Mouse (Mus musculus): ENCODE measurements around the gene Olfr463. TPM values are rescaled to one million over a fixed set of nuclear protein-coding genes. Genes with fewer than 3 reads are reported as not detected.
"Not testable (repeated sequence)": the region's sequence is repeated elsewhere in the genome, so short reads cannot be mapped to it uniquely, and the experiment has no call there.

Gene Olfr463
- not detected in 2 replicates for polyA plus RNA-seq (2015; fragmentation: Nextera tagmentation; extraction: Ambion mirVana)

DNA sequence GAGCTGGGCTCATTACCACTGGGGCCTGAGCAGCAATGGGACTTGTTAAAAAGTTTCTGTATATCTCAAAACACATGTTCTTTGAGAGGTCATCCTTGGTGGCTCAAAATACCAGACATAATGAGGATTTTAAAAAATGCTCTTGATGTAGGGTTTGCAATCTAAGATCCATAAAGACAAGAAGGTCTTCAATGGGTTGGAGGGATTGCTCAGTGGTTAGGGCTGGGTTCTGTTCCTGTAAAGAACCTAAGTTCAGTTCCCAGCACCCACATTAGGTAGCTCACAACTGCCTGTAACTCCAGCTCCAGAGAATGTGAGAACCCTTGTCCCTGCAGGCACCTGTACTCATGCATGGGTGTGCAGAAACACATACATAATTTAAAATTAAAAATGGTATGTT, at the start of gene Olfr463:
Gene Olfr463 (minus strand): TSS at position 101 of the 400 bp plus-strand sequence.
- DNase-seq (ENCODE audit: low spot score): no peak

- peak; percentile 4 for DNase-seq (ENCODE audit: low spot score)
Observed at GRCm38 (mm10) chr11:87935467-87935866, 38.3 kb upstream of the Olfr463 start.

DNA sequence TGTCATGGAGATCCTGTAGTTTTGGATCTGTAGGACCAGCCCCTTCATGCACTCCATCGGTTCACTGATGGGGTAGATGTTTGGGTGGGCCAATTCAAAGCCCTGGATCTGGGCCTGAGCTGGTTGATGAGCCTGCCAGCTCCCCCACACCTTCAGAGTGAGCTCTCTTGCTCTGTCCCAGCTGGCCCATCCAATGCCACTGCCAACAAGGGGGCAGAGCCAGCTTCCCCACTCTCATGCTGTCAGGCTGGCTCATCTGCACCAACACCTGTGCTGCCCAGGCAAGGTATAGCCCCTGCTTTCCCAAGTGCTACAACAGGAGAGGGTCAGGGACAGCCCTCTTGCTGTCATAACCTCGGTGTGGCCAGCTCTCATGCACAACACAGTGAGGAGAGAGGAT, 36.5 kb upstream of the Olfr463 start:
- no peak for DNase-seq (ENCODE audit: low spot score)

GRCm38 (mm10) chr11:87930348-87930747, 33.2 kb upstream of the Olfr463 start:
- DNase-seq (ENCODE audit: low spot score): no peak

DNA sequence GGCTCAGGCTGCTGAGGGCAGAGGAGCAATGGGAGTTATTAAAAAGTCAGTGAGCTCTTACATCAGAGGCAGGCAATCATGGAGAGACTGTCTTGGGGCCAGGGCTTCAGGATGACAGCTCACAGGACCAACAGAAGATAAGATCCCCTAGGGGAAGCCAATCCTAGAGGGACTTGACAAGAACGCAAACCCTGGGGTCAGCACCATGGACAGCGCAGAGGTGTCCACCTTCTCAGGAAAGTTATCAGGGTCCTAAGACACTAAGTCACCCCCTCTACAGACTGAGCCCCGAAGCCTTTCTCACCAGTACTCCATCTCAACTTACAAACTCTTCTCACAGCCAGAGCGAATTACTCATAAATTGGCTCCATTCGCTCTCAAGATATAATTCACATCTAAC, 23.8 kb upstream of the Olfr463 start, which contains the start of gene Olfr464:
Gene Olfr464 (minus strand): TSS at position 2 of the 400 bp plus-strand sequence.
- peak; percentile 10 for DNase-seq (ENCODE audit: low spot score)

GRCm38 (mm10) chr11:87920301-87920700, 23.1 kb upstream of the Olfr463 start:
- no peak for DNase-seq (ENCODE audit: low spot score)

GRCm38 (mm10) chr11:87916005-87916404, 18.8 kb upstream of the Olfr463 start:
- DNase-seq (ENCODE audit: low spot score): no peak

GRCm38 (mm10) chr11:87904331-87904730, 7.1 kb upstream of the Olfr463 start:
- no peak for DNase-seq (ENCODE audit: low spot score)

DNA sequence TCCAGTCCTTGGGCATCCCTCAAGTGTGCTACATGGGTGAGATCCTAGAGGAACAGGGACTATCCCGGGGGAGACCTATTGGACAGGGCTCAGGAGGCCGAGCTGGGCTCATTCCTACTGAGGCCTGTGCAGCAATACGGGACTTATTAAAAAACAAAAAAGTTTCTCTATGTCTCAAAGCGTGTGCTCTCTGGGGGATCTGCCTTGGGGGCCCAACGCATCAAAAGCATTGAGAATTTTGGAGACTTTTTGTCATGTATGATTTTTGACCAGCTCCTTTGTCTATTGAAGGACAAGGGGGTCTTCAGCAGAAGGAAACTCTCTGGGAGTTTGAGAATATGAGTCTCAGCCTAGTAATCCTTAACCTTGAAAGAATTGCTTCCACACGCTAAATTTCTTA, 5.0 kb downstream of the Olfr463 start, which contains the start of gene Olfr462:
Gene Olfr462 (minus strand): TSS at position 101 of the 400 bp plus-strand sequence.
- DNase-seq (ENCODE audit: low spot score): no peak

DNA sequence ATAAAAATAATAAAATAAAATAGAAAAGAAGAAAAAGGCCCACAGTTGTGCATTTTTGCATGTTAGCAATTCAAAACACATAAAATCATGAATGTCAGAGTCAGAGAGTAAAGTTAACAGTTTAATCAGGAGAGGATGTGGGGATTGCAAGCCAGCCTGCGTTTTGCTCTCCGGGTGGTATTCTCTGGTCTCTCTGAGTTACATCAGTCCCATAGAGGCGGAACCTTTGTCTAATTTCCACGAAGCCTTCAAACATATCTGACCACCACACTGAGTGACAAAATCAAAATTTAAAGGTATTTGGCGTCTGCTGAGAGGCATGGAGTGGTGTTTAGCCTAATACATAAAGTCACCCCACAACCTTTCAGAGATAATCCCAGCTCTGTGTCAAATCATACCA, 12.3 kb downstream of the Olfr463 start:
- no peak for DNase-seq (ENCODE audit: low spot score)

GRCm38 (mm10) chr11:87883493-87883892, 13.7 kb downstream of the Olfr463 start:
- peak; percentile 26 for DNase-seq (ENCODE audit: low spot score)

DNA sequence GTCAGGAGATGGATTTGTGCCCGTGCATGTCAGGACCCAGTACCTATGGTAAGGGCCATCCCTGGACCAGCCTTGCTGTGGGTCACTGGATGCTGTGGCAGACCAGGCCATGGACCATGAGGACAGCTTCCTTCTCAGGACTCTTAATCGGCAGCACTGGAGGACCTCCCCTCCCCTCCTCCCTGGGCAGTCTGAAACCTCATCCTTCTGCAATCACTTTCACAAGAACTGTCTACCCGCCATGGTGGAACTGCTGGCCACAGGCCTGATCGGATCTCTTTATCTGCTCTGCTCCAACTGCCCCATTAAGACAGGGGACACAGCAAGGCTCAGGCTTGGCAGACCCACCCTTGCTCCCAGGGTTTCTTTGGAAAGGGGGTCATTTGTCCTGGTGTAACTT, 15.5 kb downstream of the Olfr463 start:
- no peak for DNase-seq (ENCODE audit: low spot score)

DNA sequence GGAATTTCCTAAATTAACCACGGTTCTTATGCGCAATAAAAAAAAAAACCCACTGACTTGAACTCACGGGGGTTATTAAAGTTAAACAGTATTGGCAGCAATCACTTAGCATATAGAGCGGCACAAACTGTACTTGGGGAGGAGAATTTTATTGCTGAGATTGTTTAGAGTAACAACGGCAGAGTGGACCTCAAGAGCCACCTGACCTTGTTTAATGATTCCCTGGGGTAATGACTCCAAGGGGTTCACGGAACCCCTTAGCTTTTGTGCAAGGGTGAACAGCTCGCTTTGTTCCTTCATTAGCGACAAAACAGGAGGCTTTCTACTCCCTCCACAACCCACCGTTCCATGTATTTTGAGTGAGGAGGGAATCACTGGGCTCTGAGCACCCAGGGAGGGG, 17.4 kb downstream of the Olfr463 start:
- DNase-seq (ENCODE audit: low spot score): no peak

DNA sequence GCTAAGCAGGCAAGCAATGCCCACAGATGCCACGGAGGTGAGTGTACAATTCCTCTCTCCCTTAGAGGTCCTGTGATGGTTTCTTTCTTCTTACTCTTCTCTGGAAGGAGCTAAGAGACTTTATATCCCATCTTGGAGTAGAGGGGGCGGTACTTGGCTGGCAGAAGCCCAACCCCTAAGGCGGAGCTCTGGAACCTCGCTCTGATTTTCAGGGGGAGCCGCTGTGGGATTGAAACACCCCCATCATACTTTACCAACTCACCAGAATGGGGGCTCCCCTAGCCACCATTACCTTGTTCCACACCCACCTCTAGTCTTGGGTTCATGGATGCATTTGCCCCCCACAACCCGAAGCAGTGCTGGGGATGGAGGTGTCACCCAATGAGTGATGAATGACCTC, 21.8 kb downstream of the Olfr463 start, which contains the start of gene Epx:
Gene Epx (minus strand): TSS at position 101 of the 400 bp plus-strand sequence.
- DNase-seq (ENCODE audit: low spot score): no peak

DNA sequence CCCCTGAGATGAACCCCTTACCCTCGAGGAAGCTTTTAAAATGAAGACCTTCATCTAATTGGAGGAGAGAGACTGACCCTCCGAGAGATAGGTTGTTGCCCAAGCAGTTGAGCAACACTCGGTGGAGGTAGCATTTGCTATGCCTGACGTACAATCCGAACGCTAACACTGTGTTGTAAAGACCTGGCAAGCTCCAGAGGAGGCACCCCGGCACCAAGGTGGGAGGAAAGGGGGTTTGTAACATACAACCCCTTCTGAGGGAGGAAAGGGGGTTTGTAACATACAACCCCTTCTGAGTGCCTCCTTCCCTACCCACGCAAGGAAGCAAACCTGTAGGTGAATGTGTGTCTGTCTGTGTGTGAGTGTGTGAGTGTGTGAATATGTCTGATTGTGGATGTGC, 25.4 kb downstream of the Olfr463 start:
- no peak for DNase-seq (ENCODE audit: low spot score)

DNA sequence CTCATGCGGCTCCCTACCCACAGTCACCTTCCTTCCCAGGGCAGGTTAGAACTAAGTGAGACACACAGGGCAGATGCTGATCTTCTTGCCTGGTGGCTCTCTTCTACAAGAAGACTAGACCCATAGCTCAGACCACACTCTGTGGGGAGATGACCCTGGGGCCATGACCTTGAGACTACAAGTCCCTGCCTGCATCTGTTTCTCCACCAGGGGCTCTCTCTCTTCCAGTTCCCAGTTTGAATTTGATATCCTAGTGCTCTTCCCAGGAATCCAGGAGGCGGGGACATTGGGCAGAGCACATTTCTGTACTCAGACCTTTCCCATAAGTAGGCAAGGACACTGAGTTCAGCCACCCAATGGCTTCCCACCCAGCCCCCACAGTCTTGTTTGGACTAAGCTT, 27.1 kb downstream of the Olfr463 start:
- no peak for DNase-seq (ENCODE audit: low spot score)

- not testable (repeated sequence) for DNase-seq (ENCODE audit: low spot score)
Observed at GRCm38 (mm10) chr11:87866891-87867290, 30.3 kb downstream of the Olfr463 start.

- DNase-seq (ENCODE audit: low spot score): no peak
Observed at GRCm38 (mm10) chr11:87862805-87863204, 34.4 kb downstream of the Olfr463 start.

DNA sequence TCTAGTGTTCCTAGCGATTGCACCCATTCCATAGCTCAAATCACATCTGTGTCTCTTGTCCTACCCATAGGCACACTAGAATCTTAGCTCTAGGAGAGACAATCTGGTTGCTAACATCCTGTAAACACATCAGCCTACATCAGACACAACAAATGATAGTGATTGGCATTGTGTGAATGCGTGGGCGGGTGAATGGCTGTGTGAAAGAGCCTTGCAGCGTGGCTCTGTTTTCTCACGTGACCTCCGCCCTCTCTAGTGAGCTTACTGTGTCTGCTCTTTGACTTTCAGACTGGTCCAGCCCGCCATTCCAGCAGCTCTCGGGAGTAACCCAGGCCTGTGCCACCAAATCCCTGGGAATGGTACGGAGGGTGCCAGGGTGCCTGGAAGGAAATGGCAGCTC, 36.8 kb downstream of the Olfr463 start:
- no peak for DNase-seq (ENCODE audit: low spot score)

GRCm38 (mm10) chr11:87859273-87859672, 37.9 kb downstream of the Olfr463 start:
- no peak for DNase-seq (ENCODE audit: low spot score)

GRCm38 (mm10) chr11:87854550-87854949, 42.6 kb downstream of the Olfr463 start:
- DNase-seq (ENCODE audit: low spot score): no peak

DNA sequence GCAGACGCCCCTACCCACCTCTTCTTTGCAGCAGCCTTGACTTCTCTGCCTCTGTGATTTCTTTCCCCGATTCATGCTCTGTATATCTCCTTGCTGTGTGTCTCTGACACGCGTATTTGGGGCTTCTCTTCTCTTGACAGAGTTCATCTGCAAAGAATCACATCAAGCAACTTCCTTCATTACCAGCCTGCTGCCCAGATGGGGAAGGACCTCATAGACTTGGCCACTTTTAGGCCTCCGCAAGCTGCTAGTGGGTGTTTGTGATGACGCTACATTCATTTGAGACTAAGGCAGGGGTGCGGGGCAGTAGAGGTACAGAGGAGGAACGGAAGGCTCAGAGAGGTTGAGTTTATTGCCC, 43.6 kb downstream of the Olfr463 start:
- DNase-seq (ENCODE audit: low spot score): no peak

DNA sequence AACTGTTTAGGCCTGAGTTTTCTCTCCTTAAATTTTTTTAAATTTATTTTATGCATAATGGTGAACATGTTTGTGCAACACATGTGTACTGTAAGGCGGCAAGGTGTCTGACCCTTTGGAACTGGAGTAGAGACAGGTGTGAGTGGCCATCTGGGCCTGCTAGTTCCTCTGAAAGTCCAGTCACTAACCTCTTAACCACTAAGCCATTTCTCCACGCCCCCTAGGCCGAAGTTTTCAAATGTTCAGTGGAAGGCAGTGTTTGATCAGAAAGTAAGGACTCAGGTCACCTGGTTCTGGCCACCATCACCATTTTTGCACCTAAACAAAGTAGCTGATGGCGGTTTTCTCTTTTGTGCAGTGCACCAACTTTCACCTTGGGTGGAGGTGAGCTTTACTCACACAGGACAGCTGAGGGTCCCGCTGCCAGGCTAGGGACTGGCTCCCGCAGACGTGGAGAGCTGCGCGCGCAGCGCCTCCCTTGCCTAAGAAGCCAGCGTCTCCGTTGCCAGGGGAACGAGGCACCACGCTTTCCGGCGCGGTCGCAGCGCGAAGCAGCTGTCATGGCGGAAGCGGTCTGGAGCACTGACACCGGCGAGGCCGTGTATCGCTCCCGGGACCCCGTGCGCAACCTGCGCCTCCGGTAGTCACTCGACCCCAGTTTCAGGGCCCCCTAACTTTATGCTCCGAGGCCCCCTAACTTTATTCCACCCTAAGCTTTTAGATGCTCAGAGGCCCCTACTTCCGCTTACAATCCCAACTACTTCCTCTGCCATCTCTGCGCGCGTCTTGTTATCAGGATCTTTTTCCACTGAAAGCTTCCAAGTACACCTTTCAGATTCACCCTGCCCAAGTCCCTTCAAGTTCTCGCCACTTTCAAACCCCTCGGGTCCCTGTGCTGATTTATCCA, 44.2 kb downstream of the Olfr463 start, which contains the start of gene Mks1:
Gene Mks1 (plus strand): TSS at position 526 of the 907 bp plus-strand sequence.
- DNase-seq (ENCODE audit: low spot score): peak; percentile 98
